Mouse (Mus musculus): ENCODE measurements around the gene Bicral.
"Not testable (repeated sequence)": the region's sequence is repeated elsewhere in the genome, so short reads cannot be mapped to it uniquely, and the experiment has no call there.

Gene Bicral

DNA sequence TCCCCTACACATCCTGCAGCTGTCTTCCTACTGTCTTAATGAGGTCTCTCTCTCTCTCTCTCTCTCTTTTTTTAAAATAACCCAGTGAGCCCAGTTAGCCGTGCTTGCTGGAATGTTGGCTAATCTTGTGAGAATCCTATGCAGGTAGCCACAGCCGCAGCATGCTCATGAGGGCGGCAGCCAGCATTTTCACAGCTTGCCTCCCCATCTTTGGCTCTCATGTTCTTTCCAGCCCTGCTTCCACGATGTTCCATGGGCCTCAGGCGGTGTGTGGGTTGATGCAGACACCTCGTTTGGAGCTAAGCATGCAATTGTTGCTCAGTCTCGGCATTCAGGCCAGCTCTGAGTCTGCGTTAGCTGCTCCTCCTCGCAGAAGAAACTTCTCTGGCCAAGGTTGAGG lies 93.4 kb downstream of the Bicral start:
- DNase-seq (ENCODE audit: low read depth in 2 of 2, low spot score in 2 of 2), result not testable (repeated sequence)

DNA sequence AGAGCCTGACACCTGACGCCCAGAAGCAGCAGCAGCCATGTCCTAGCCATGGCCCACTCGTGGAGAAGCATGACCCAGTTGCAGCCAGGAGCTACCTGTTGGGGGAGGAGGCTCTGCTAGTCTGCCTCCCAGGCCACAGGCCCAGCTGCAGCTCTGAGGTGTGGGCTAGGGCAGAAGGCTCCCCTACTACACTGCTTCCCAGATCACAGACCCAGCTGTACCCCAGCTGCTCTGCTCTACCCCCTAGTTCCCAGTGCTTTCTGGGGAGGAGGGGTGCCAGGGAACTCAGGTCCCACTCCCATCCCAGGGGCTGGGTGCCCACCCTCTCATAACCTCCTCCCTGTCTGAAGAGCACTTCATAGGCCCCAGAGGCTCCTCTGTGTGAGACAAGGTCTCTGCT lies 94.7 kb downstream of the Bicral start, which contains the start of gene Ptcra:
Gene Ptcra (minus strand): TSS at position 169 of the 400 bp plus-strand sequence.
- no peak for DNase-seq (ENCODE audit: low read depth in 2 of 2, low spot score in 2 of 2)

- no peak for DNase-seq (ENCODE audit: low read depth in 2 of 2, low spot score in 2 of 2)
These were observed 99.5 kb downstream of the Bicral start for GRCm38 (mm10) chr17:46758753-46759152.

DNA sequence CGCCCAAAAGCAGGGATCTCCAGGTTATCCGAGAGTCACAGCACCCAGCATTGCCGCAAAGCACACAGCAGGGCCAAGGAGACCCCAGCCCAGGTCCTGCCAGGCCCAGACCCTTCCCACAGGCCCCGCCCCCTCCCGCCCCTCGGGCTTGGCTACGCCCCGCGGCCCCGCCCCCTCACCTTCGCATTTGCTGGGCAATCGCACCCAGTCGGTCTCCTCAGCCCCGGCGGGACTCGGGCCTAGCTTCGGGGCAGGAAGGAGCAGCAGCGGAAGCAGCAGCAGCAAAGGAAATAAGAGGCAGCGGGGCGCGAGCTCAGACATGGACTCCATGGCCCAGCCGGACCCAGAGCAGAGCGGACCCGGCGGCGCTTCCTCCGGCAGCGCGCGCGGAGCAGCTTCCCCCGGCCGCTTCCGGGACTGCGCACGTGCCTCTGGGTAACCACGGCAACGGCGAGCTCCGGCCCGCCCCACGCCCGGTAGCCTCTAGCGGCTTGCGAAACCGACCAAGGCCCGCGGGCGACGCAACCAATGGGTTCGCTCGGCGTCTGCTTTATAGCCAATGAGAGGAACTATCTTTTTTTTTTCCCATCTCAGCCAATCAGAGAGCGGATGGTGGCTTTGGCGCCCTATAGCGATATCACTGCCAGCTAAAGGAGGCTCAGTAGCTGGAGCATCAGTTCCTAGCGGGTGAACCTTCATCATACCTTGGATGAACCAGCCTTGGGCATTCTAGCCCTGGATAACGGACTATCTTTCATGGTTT lies 106.3 kb downstream of the Bicral start, which contains the start of gene Cnpy3:
Gene Cnpy3 (minus strand): TSS at position 421 of the 763 bp plus-strand sequence.
- DNase-seq (ENCODE audit: low read depth in 2 of 2, low spot score in 2 of 2), result peak; percentile 96

DNA sequence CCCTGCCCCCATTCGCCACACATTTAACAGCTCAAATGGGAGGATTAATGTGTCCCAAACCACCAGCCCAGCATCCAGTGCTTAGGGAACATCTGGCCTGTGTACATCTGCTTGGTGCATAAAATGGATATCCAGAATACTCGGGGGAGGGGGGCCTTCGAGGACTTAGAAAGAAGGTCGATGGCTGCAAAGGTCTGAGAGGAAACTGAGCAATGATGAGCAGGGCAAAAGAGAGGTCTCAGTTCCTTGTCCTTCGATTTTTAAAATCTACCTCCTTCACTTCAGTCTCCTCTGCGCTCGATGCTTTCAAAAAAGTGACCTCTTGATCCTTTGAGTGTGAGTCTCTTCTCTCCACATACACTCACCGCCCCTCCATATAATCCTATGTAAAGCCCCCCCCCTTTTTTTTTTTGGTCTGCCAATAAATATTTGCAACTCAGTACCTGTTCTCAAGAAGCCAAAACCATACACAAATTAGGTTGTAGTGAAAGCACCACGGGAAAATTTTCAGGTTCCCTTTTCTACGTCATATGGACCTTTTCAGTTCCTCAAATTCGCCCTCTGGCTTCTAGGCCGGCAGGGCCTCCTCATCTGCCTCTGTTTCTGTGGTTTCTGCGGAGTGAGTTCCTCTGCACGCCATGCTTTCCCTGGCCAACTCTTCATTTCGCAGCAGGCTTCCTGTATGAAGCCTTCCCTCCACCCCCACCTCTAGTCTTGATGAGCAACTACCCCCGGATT lies 107.1 kb downstream of the Bicral start:
- no peak for DNase-seq (ENCODE audit: low read depth in 2 of 2, low spot score in 2 of 2)

- no peak for DNase-seq (ENCODE audit: low read depth in 2 of 2, low spot score in 2 of 2)
These were observed 107.7 kb downstream of the Bicral start for GRCm38 (mm10) chr17:46750580-46750979.

- DNase-seq (ENCODE audit: low read depth in 2 of 2, low spot score in 2 of 2), result no peak
These were observed 109.0 kb downstream of the Bicral start for GRCm38 (mm10) chr17:46749282-46749681.

Data from CD8-positive naive resting alpha-beta T cell, adult 2 months (primary cell).